Mouse (Mus musculus) intestine, postnatal 0 days (tissue): ENCODE measurements around the gene Akr1a1. TPM values are rescaled to one million over a fixed set of nuclear protein-coding genes. Genes with fewer than 3 reads are reported as not detected.

Source experiments
- ATAC-seq: fragments of 200-750 bp; cut with Nextera tagmentation; 2 replicates; pipeline ENCODE4 v1.8.0; 2017; ENCODE audit warnings: mild to moderate bottlenecking, moderate TSS enrichment, moderate library complexity
- H3K27ac ChIP-seq: fragments of 300-500 bp; sonication (generic); 2 replicates; pipeline ENCODE4 v1.5.1; 2014; ENCODE audit warnings: mild to moderate bottlenecking, low read depth, low read length, moderate library complexity
- H3K27me3 ChIP-seq: fragments of 300-500 bp; sonication (generic); replicated peaks from 2 replicates; pipeline ENCODE4 v1.6.1; 2014; ENCODE audit warnings: low read length, mixed read lengths; ENCODE audit not compliant: control insufficient read depth, insufficient read depth
- H3K36me3 ChIP-seq: fragments of 300-500 bp; sonication (generic); 2 replicates; pipeline ENCODE4 v1.6.1; 2014; ENCODE audit warnings: mild to moderate bottlenecking, moderate library complexity; ENCODE audit not compliant: control insufficient read depth, insufficient read depth
- H3K4me1 ChIP-seq: fragments of 300-500 bp; sonication (generic); replicated peaks from 2 replicates; pipeline ENCODE4 v1.6.1; 2014; ENCODE audit warnings: antibody characterized with exemption, low read length, mixed read lengths; ENCODE audit not compliant: control insufficient read depth, insufficient read depth
- H3K4me2 ChIP-seq: fragments of 300-500 bp; sonication (generic); replicated peaks from 2 replicates; pipeline ENCODE4 v1.6.1; 2014; ENCODE audit warnings: low read depth, mild to moderate bottlenecking, moderate library complexity
- H3K4me3 ChIP-seq: fragments of 300-500 bp; sonication (generic); 2 replicates; pipeline ENCODE4 v1.5.1; 2014; ENCODE audit warnings: low read depth, low read length
- H3K9ac ChIP-seq: fragments of 300-500 bp; sonication (generic); 2 replicates; pipeline ENCODE4 v1.6.1; 2014; ENCODE audit warnings: mild to moderate bottlenecking, low read depth, low read length
- H3K9me3 ChIP-seq: fragments of 300-500 bp; sonication (generic); 2 replicates; pipeline ENCODE4 v1.6.1; 2016; ENCODE audit warnings: mixed run types; ENCODE audit not compliant: control insufficient read depth
- CTCF ChIP-seq: sonication (generic); IDR thresholded peaks from 2 replicates; pipeline ENCODE4 v1.5.1; 2016; ENCODE audit warnings: low read depth, mild to moderate bottlenecking, control low read depth, antibody characterized with exemption, moderate library complexity
- WGBS: fragments of 180-500 bp; shearing (Covaris S2); extraction: QIAGEN DNeasy Blood & Tissue Kit; methylation state at CpG from one replicate; pipeline ENCODE4 v1.1.7; 2014; 5-methylcytosine and 5-hydroxymethylcytosine counted together
- polyA plus RNA-seq: library from polyadenylated mRNA; unstranded; fragments of >200 nt; fragmentation: Nextera tagmentation; extraction: Ambion mirVana; gene quantifications from 2 replicates; pipeline ENCODE4 v1.2.1, GENCODE M21; 2015

Gene Akr1a1
- 860 and 870 TPM in 2 replicates for polyA plus RNA-seq

- H3K4me2 ChIP-seq: peak within 1 kb of the TSS; percentile 74
- H3K27ac ChIP-seq: peak within 1 kb of the TSS; percentile 95
- ATAC-seq: peak; percentile 89
- peaks cover 9% of the 10 kb centered on the region for H3K4me1 ChIP-seq
- no peaks in the 10 kb centered on the region for H3K9me3 ChIP-seq
- H3K36me3 ChIP-seq: 0 out of 2 replicates have a peak, but pooled peaks cover 4% of the 10 kb centered on the region
- peak within 1 kb of the TSS; percentile 95 for H3K9ac ChIP-seq
- TF ChIP-seq CTCF: no peak; the same call in 1 of the 2 replicates
- peak within 1 kb of the TSS; percentile 85 for H3K4me3 ChIP-seq
- H3K27me3 ChIP-seq: no peaks in the 10 kb centered on the region
- 0% methylated on average over 39 of the region's 39 CpGs for WGBS
Measured at GRCm38 (mm10) chr4:116650924-116651796, at the start of gene Akr1a1. Akr1a1 (minus strand) TSS chr4:116651680.

GRCm38 (mm10) chr4:116700964-116701363, 49.5 kb upstream of the Akr1a1 start:
- no peaks in the 10 kb centered on the region for H3K9me3 ChIP-seq
- no peak for ATAC-seq
- no peaks in the 10 kb centered on the region for H3K27me3 ChIP-seq
- H3K4me2 ChIP-seq: no peak overlapping the region
- no peak overlapping the region for H3K9ac ChIP-seq
- no peak for TF ChIP-seq CTCF
- H3K4me1 ChIP-seq: no peaks in the 10 kb centered on the region
- WGBS: 94% methylated on average over 1 of the region's 1 CpGs
- peaks cover 30% of the 10 kb centered on the region for H3K36me3 ChIP-seq
- H3K27ac ChIP-seq: no peak overlapping the region
- no peak overlapping the region for H3K4me3 ChIP-seq

GRCm38 (mm10) chr4:116698693-116699342, 47.3 kb upstream of the Akr1a1 start:
- no peak for TF ChIP-seq CTCF
- no peak overlapping the region for H3K4me3 ChIP-seq
- no peak overlapping the region for H3K27ac ChIP-seq
- H3K9ac ChIP-seq: no peak overlapping the region
- peaks cover 46% of the 10 kb centered on the region for H3K36me3 ChIP-seq
- ATAC-seq: no peak
- H3K27me3 ChIP-seq: no peaks in the 10 kb centered on the region
- H3K4me2 ChIP-seq: no peak overlapping the region
- no peaks in the 10 kb centered on the region for H3K4me1 ChIP-seq
- H3K9me3 ChIP-seq: no peaks in the 10 kb centered on the region
- 74% methylated on average over 2 of the region's 2 CpGs for WGBS

- no peaks in the 10 kb centered on the region for H3K9me3 ChIP-seq
- H3K27ac ChIP-seq: no peak overlapping the region
- 74% methylated on average over 2 of the region's 2 CpGs for WGBS
- TF ChIP-seq CTCF: no peak
- H3K36me3 ChIP-seq: peaks cover 64% of the 10 kb centered on the region
- no peaks in the 10 kb centered on the region for H3K4me1 ChIP-seq
- no peaks in the 10 kb centered on the region for H3K27me3 ChIP-seq
- no peak overlapping the region for H3K4me2 ChIP-seq
- no peak overlapping the region for H3K4me3 ChIP-seq
- ATAC-seq: no peak
- no peak overlapping the region for H3K9ac ChIP-seq
Measured at GRCm38 (mm10) chr4:116693785-116694184, 42.3 kb upstream of the Akr1a1 start.

- no peak overlapping the region for H3K4me3 ChIP-seq
- no peaks in the 10 kb centered on the region for H3K27me3 ChIP-seq
- 89% methylated on average over 2 of the region's 2 CpGs for WGBS
- no peak overlapping the region for H3K4me2 ChIP-seq
- no peaks in the 10 kb centered on the region; the same call in 1 of the 2 replicates for H3K4me1 ChIP-seq
- H3K36me3 ChIP-seq: peaks cover 55% of the 10 kb centered on the region
- TF ChIP-seq CTCF: no peak
- H3K9ac ChIP-seq: no peak overlapping the region
- no peak overlapping the region for H3K27ac ChIP-seq
- ATAC-seq: no peak
- H3K9me3 ChIP-seq: no peaks in the 10 kb centered on the region
Measured at GRCm38 (mm10) chr4:116692146-116692545, 40.7 kb upstream of the Akr1a1 start.

GRCm38 (mm10) chr4:116689309-116689876, 37.9 kb upstream of the Akr1a1 start:
- Histone ChIP-seq H3K4me2 (no peak overlapping the region), H3K4me1 (peaks cover 3% of the 10 kb centered on the region; the same call in 1 of the 2 replicates), H3K4me3 (no peak overlapping the region), H3K9me3 (no peaks in the 10 kb centered on the region), H3K9ac (no peak overlapping the region), H3K27ac (no peak overlapping the region), H3K27me3 (no peaks in the 10 kb centered on the region), H3K36me3 (peaks cover 37% of the 10 kb centered on the region)
- no peak for TF ChIP-seq CTCF
- WGBS: 69% methylated on average over 4 of the region's 4 CpGs
- no peak for ATAC-seq
